Mouse (Mus musculus): ENCODE results near the gene Lmo1. TPM values are rescaled to one million over a fixed set of nuclear protein-coding genes. Genes with fewer than 3 reads are reported as not detected.
A peak's percentile ranks its signal among the peaks of the same experiment; 100 is the strongest.

Gene Lmo1
- 1 to 10 TPM; 1.9 to 2.7 TPM for total RNA-seq (2021)
- long read RNA-seq, experiment 1, partial matches to known transcripts: 0 of 1 reads
- long read RNA-seq, experiment 1, other reads (novel, unspliced or antisense): 0 of 1 reads
- long read RNA-seq, experiment 2, partial matches to known transcripts: 0 of 3 reads
- long read RNA-seq, experiment 2, other reads (novel, unspliced or antisense): 0 of 3 reads

- peak; percentile 19 for DNase-seq (ENCODE audit: low spot score)
These were observed at the start of gene Lmo1 for GRCm38 (mm10) chr7:109174949-109175669. TSS of gene Lmo1 (minus strand) at chr7:109175207.

- no peak for DNase-seq (ENCODE audit: low spot score)
These were observed 46.7 kb upstream of the Lmo1 start for GRCm38 (mm10) chr7:109221716-109222110.

DNA sequence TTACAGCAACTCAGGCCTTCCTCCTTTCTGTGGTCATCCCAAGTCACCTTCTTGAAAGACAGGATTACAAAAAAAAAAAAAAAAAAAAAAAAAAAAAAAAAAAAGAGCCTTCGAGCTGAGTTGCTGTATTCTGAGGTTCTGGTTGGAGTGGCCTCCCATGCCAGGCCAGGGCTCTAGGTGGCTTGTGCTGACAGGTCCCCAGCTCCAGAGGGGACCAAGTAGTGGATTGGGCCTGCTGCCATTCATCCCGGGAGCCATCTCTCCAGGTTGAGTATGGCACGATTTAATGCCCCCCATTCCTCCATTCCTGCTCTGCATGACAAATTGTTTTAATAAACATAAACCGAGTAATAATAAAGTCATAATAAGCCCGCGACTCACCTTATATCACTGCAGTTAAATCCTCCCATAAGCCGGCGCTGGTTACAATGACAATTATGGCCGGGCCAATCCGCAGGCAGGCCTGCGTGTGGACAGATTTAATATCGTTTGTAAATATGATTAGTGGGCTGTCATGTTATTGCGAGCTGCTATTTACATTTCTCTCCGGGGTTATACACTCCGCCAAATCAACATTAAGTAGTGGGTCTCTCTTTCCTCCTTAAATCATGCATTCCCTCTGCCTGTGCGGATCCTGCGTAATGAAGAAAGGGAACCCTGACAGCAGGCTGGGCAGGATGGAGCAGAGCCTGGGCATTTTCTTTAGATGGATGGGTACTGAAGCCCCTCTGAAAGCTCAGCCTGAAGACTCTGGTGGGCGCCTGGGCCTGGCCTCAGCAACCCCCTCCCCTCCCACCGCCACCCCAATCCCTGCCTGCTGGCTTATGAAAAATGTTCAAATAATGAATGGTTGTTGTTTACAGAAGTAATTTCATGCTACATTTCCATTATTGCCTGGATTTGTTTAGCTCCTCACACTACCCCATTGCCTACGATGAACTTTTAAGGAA, 46.0 kb upstream of the Lmo1 start:
- no peak for DNase-seq (ENCODE audit: low spot score)

- no peak for DNase-seq (ENCODE audit: low spot score)
These were observed 45.0 kb upstream of the Lmo1 start for GRCm38 (mm10) chr7:109220026-109220425.

DNA sequence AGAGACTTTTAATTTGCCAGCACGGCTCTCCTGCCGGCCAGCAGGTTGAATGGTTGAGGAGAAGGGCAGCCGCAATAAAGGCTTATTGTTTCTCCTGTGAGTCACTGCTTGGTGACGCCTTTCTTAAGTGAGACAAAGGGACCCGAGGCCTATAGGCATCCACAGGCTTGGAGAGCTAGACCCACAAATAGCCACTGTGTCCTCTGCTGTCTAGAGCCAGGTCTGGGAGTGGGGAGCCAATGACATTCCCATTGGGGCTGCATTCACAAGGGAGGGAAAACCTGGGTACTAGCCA, 43.9 kb upstream of the Lmo1 start:
- no peak for DNase-seq (ENCODE audit: low spot score)

DNA sequence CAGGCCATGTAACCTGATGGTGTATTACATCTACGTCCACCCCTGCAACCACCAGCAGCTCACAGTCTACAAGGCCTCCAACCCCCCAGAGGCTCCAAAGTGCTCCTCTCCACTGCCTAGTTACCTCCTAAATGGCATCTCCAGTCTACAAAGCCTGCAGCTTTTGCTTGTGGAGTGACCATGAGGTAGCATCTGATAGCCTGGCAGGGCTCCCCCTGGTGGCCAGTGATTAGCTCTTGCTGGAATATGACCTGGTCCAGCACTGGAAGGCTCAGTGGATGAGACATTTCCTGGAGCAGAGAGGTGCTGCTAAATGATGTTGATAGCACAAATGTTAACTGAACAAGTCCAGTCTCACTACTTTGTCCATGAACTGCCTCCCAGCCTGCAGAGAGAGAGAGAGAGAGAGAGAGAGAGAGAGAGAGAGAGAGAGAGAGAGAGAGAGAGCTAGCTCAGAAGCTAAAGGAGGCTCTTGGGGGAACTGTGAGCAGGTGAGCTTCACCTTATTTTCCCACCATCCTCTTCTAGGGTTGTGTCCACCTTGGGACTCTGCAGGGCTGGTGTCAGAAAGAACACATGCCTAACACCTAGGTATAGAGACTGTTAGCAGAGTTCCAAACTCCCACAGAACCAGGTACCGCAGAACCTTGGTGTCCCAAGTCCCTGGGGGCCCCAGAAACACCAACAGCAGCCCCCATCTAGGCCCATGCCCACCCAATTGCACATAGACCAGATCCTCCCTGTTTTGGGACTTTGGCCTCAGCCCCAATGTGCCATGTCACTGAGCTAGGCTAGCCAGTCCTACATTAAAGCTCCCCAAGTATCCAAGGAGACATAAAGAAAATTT, 43.3 kb upstream of the Lmo1 start:
- peak; percentile 69 for DNase-seq (ENCODE audit: low spot score)

- no peak for DNase-seq (ENCODE audit: low spot score)
These were observed 34.8 kb upstream of the Lmo1 start for GRCm38 (mm10) chr7:109209804-109210203.

- DNase-seq (ENCODE audit: low spot score): no peak
These were observed 32.8 kb upstream of the Lmo1 start for GRCm38 (mm10) chr7:109207811-109208210.

DNA sequence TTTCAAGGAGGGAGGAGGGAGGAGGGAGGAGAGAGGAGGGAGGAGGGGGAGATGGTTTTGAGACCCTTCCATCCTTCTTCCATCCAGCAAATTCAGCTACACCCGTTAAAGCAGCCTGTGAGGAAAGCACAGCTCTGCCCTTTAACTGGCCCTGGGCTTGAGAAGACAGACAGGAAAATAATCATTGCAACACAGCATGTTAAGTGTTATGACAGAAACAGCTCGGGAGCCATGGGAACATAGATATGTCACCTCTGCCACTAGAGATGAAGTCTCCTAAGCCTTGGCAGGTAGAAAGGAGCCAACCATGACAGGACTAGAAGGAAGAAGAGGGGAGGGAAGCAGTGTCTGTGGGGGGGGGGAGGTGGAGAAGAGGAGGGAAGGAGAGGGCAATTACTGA, 31.4 kb upstream of the Lmo1 start:
- DNase-seq (ENCODE audit: low spot score): no peak

DNA sequence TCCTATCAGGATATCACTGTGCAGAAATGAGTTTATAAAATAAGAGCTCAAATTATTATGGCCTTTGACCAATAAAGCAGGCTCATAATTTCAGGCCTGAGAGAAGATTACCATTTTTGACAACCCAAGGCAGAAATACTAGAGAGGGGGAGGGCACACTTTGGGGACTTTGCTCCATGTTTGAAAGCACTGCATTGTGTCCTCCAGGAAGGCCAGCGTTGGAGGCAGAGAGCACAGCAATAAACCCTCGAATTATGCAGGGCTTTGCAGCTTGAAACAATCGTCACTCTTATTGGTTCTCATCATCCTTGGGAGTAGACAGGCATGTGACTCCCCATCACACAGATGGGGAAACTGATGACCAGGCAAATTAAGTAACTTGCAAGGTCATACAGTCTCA, 28.1 kb upstream of the Lmo1 start:
- no peak for DNase-seq (ENCODE audit: low spot score)

- DNase-seq (ENCODE audit: low spot score): no peak
These were observed 25.6 kb upstream of the Lmo1 start for GRCm38 (mm10) chr7:109200559-109200958.

DNA sequence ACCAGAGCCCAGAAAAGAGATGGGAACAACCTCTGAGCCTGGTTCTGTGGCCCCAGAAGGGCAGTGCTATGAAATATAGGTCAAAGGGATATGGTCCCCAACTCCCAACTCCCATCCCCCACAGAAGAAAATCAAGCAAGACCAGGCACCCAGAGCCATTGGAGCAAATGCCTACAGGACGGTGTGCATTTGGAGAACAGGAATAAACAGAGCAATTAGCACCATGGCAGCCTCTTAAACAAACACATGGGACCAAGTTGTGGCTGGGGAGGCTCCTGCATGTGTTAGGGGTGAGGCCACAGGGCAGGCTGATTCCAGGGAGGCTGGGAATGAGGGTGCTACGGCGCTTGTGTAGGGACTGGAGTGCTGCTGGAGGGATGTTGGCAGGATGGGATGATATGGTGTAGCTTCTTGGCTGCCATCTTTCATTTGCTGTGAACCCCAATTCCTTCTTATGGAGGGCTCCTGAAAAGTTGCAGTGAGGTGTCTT, 22.2 kb upstream of the Lmo1 start:
- DNase-seq (ENCODE audit: low spot score): no peak

DNA sequence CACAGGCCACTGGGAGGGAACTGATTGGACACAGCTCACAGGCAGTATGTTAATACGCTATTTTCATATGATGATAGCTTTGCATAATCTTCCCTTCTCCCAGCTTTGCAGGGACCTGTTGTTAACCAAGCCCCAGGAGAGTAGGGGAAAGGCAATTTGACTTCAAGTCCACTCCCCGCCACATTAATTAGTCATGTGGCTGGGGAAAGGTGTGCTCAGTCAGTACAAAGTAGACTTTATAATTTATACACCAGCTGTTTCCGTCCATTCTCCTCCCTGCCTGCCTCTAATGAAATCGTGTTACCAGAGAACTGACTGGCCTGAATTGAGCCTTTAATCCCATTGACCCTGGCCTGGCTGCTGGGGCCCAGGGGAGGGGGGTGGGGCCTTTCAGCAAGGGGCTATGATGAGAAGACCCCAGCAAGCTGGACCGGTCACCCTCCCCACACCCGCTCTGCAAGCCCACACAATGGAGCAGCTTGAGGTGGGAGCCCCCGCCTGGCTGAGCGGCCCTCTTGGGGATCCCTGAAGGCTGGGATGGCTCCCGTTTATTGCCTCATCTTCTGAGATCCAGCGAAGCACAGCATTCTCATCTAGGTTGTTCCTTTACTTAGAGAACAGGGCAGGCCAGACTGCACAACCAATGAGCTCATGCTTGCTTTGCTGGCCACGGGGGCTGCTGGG, 21.5 kb upstream of the Lmo1 start:
- DNase-seq (ENCODE audit: low spot score): no peak

DNA sequence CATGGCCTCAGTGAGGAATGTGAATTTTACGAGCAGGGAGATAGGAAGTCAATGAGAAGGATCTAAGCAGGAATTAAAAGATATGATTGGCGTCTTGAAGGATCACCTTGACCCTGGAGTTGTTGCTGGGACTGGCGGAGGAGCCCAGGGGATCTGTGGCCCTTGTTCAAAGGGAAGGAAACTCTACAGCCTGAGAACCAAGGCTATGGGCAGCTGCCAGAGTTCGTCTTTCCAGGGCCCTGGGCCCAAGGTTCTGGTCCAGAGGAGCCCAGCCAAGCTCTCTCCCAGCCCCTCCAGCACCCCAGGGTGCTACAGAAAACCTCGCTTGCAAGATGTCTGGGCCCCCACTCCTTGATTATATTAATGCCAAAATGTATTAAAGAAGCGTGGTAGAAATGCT, 21.0 kb upstream of the Lmo1 start:
- no peak for DNase-seq (ENCODE audit: low spot score)

DNA sequence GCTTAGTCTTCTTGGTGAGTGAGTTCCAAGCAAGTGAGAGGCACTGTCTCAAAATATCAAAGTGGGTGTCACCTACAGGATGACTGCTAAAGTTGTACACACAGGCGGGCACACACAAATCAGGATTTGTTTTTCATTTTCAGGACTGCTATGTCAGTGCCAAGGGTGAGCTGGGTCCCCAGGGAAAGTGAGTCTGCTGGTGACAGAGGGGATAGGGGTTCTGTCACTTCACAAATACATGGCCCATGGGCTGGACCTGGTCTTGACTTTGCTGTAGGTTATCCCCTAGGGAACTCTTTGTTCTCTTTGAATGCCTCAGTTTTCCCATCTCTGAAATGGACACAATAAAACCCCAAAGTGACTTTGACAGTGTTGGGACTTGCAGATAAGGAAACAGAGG, 19.8 kb upstream of the Lmo1 start:
- no peak for DNase-seq (ENCODE audit: low spot score)

- DNase-seq (ENCODE audit: low spot score): no peak
These were observed 12.4 kb upstream of the Lmo1 start for GRCm38 (mm10) chr7:109187244-109188035.

DNA sequence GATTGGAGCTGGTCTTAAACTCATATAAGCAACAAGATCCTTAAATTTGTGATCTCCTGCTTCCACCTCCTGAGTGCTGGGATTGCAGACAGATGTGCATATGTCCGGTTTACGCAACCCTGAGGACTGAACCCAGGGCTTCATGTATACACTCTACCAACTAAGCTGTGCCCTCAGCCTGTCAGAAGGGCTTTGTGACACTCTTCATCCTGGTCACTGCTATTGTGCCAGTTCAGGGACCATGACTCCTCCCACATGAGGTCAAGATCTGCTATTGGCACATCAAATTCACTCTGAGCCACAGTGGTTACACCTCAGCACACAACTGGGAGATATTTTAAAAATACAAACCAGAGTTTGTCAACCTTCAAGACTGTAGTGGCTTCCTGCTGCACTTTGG, 11.0 kb upstream of the Lmo1 start:
- no peak for DNase-seq (ENCODE audit: low spot score)

GRCm38 (mm10) chr7:109185564-109185963, 10.6 kb upstream of the Lmo1 start:
- DNase-seq (ENCODE audit: low spot score): no peak

DNA sequence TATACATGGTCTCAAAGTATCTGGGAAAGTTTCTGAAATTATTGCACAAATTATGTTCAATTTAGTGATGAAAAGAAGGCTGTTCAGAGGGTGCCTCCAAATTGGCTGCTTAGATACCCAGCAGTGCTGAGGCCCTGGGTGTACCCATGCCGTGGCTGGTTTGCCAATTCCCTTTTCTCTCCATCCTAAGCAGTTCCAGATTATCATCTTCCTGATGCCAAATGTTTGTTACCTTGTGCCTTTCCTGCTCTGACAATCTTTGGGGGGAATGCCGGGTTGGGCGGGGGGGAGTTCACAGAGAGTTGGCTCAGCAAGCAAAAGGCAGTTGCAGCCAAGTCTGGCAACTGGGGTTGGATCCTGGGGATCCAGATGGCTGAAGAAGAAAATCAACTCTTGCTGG, 1.7 kb upstream of the Lmo1 start:
- DNase-seq (ENCODE audit: low spot score): no peak
